Mouse (Mus musculus): ENCODE data around the gene Duoxa2. TPM values are rescaled to one million over a fixed set of nuclear protein-coding genes. Genes with fewer than 3 reads are reported as not detected.

Duoxa2 gene
- not detected in 2 replicates for polyA plus RNA-seq (2011; ENCODE audit: insufficient read length, low read depth, missing spikeins)

DNA sequence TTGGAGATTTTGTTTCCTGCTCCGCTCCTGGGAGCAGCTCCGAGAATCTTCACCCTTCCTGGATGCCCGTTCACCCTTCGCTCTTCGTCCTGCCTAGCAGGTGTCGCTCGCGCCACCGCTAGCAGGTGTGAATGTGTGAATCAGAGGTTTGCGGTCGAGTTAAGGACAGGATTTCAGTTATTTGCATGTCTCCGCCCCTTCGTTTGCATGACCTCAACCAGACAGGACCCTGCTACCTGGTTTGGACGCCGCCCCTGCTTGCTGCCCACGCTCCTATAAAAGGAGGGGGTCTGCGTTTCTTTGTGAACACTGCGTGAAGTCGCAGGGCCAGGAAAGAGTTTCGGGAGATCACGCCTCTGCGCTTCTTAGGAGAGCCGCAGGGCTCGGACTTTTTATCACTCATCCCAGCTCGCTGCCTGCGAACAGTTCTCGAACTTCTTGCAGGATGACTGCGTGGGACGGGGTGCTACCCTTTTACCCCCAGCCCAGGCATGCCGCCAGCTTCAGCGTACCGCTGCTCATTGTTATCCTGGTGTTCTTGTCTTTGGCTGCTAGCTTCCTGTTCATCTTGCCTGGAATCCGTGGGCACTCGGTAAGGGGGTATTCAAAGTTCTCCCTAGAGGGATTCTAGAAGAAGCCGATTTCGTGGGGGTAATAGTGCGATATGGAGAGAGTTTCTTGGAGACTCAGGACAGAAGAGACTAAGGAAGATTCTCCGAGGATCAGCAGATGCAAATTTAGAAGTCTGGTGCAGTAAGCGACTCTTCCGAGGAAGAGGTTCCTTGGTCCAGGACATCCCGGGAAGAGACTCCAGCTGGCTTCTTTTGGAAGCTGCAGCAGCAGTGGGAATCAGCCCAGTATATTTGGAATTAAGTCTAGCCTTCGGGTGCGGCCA lies at the start of gene Duoxa2:
TSS of gene Duoxa2 (plus strand) at position 305 of the 895 bp plus-strand sequence.
- Histone ChIP-seq H3K27ac (ENCODE audit: insufficient read depth, low read length) (no peak within 1 kb of the TSS), H3K4me1 (ENCODE audit: control insufficient read depth, insufficient read depth, low read length) (0 out of 2 replicates have a peak, but pooled peaks cover 2% of the 10 kb centered on the region), H3K4me3 (ENCODE audit: insufficient read depth, low read length) (peak within 1 kb of the TSS; percentile 4; the same call in 1 of the 2 replicates)
- TF ChIP-seq CTCF (IDR thresholded peaks at IDR 0.05; ENCODE audit: borderline replicate concordance, insufficient read depth, low read length), result no peak
- no peak for TF ChIP-seq POLR2A (IDR thresholded peaks at IDR 0.05; ENCODE audit: low read depth, low read length)

DNA sequence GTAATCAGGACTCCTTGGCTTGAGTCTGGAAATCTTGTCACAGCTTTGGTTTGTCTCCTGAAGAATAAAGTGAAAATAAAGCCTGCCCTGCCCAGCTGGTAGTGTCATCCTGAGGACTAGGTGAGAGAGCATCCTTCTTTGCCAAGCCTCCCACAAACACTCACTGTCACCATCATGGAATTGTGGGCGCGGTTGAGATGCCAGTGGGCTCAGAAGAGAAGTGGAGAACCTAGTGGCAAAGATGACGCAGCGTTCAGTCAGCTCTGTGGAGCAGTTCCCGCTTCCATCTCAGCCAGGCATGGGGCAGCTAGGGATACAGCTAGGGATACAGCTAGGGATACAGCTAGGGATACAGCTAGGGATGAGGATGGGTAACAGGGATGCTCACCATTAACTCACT lies 42.7 kb upstream of the Duoxa2 start:
- Histone ChIP-seq H3K4me3 (ENCODE audit: insufficient read depth, low read length) (no peak overlapping the region), H3K27ac (ENCODE audit: insufficient read depth, low read length) (no peak overlapping the region), H3K4me1 (ENCODE audit: control insufficient read depth, insufficient read depth, low read length) (no peaks in the 10 kb centered on the region)
- TF ChIP-seq CTCF (IDR thresholded peaks at IDR 0.05; ENCODE audit: borderline replicate concordance, insufficient read depth, low read length) (no peak), POLR2A (IDR thresholded peaks at IDR 0.05; ENCODE audit: low read depth, low read length) (no peak)

DNA sequence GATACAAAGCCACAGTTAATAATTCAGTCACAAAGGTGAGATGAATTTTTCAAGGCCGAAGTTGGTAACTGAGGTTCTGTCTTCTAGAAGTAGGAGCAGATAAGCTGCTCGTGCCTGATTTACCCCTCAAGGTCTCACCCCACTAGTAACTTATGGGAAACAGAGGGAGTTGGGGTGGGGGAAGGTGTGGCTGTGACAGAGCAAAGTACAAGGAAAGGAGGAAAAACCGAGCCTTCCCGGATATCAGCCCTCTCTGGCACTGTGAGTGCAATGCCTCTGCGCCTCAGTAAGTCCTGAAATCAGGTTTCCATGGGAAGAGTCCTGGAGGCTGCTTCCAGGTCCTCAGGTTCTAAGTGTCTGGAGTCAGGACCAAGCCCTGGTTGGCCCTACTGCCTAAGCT lies 38.0 kb upstream of the Duoxa2 start:
- Histone ChIP-seq H3K27ac (ENCODE audit: insufficient read depth, low read length) (no peak overlapping the region), H3K4me1 (ENCODE audit: control insufficient read depth, insufficient read depth, low read length) (no peaks in the 10 kb centered on the region), H3K4me3 (ENCODE audit: insufficient read depth, low read length) (no peak overlapping the region)
- TF ChIP-seq POLR2A (IDR thresholded peaks at IDR 0.05; ENCODE audit: low read depth, low read length) (no peak), CTCF (IDR thresholded peaks at IDR 0.05; ENCODE audit: borderline replicate concordance, insufficient read depth, low read length) (no peak)

DNA sequence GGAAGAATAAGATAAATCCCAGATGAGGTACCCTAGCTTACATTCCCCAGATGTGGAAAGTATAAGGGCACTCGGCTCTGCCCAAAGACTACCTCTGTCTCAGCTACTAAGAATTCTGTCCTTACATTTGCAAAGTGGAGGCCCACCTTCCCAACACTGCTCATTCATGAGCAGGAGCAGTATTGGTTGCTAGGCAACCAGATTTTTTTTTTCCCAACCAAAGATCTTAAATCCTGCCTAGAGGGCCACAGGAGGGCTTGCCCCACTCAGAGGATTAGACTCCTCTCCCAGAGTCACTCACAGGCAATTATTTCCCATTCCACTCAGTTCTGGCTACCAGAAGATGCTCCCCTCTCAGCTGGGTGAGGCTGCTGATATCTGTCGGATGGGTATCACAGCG lies 34.0 kb upstream of the Duoxa2 start:
- Histone ChIP-seq H3K4me3 (ENCODE audit: insufficient read depth, low read length) (no peak overlapping the region), H3K4me1 (ENCODE audit: control insufficient read depth, insufficient read depth, low read length) (no peaks in the 10 kb centered on the region), H3K27ac (ENCODE audit: insufficient read depth, low read length) (no peak overlapping the region)
- TF ChIP-seq CTCF (IDR thresholded peaks at IDR 0.05; ENCODE audit: borderline replicate concordance, insufficient read depth, low read length) (no peak), POLR2A (IDR thresholded peaks at IDR 0.05; ENCODE audit: low read depth, low read length) (no peak)

DNA sequence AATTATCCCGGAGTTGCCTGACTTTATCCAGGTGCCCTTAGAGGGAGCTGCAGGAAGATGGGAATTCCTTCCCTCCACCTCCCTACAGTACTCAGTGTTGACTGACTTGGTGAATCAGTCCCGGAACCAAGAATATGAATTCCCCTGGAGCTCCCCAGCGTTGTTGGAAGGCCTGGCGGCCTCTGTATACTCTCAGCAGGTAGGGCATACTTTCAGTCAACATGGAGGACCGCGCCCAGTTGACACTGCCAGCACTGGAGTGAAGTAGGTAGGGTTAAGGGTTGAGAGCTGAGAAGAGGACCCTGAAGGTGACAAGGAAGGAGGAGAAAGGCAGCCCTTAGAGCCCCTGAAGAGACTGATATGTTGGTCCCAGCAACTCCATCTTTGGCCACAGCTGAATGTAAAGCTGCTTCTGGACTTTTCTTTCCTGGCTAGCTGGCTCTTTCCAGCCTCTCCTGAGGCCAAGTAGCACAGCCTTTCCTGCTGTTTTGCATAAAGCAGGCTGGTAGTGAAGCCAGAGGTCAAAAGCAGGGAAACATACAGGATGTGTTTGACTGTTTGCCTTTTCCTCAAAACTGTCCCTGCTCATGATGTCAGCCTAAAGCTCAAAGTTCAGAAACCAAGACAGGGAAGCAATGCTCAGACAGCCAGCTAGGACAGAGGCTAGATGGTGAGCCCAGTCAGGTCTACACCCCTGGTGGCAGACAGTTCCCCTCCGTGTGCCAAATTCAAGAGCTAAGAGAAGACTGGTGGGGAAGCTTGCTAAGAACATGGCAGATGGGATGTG lies 32.1 kb upstream of the Duoxa2 start:
- Histone ChIP-seq H3K4me1 (ENCODE audit: control insufficient read depth, insufficient read depth, low read length) (no peaks in the 10 kb centered on the region), H3K4me3 (ENCODE audit: insufficient read depth, low read length) (no peak overlapping the region), H3K27ac (ENCODE audit: insufficient read depth, low read length) (no peak overlapping the region)
- TF ChIP-seq POLR2A (IDR thresholded peaks at IDR 0.05; ENCODE audit: low read depth, low read length) (no peak), CTCF (IDR thresholded peaks at IDR 0.05; ENCODE audit: borderline replicate concordance, insufficient read depth, low read length) (no peak)

DNA sequence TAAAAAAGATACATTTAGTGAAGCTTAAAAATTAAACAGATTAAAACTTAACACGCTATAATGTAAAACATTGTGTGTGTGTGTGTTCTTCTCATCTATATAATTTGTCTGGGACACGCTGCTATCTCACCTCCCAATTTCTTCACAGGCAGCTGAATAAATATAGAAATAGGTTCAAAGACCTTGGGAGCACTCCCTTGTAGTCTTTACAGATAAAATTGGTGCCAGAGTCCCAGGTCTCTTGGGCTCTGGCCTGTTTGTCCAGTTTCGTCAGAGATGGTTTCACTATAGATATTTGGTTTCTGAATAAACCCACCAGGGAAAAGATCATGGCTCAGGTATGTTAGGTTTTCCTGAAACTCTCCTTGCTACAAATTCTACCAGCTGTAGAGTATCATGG lies 19.9 kb upstream of the Duoxa2 start:
- no peak overlapping the region for H3K4me3 ChIP-seq (ENCODE audit: insufficient read depth, low read length)
- TF ChIP-seq POLR2A (IDR thresholded peaks at IDR 0.05; ENCODE audit: low read depth, low read length) (no peak), CTCF (IDR thresholded peaks at IDR 0.05; ENCODE audit: borderline replicate concordance, insufficient read depth, low read length) (no peak)
- no peak overlapping the region for H3K27ac ChIP-seq (ENCODE audit: insufficient read depth, low read length)
- H3K4me1 ChIP-seq (ENCODE audit: control insufficient read depth, insufficient read depth, low read length), result no peaks in the 10 kb centered on the region

DNA sequence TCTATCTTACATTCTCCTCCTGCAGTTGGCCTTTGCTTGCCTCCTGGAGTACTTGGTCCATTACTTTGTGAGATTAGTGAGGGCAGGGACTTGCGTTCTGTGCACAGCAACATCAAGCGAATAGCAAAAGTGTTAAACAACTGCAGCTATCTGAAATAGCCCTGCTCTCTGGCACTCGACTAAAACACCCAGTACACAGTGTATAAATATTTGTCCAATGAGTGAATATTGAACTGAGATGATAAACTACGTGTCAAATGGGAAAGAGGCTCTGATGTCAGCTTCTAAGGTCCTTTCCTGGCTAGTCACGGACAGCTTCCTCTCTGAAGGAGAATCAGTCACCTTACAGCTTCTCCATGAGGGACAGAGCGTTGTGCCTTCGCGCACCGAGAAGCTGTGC lies 14.6 kb upstream of the Duoxa2 start:
- Histone ChIP-seq H3K4me1 (ENCODE audit: control insufficient read depth, insufficient read depth, low read length) (no peaks in the 10 kb centered on the region), H3K4me3 (ENCODE audit: insufficient read depth, low read length) (no peak overlapping the region), H3K27ac (ENCODE audit: insufficient read depth, low read length) (no peak overlapping the region)
- TF ChIP-seq POLR2A (IDR thresholded peaks at IDR 0.05; ENCODE audit: low read depth, low read length), result no peak
- no peak for TF ChIP-seq CTCF (IDR thresholded peaks at IDR 0.05; ENCODE audit: borderline replicate concordance, insufficient read depth, low read length)

DNA sequence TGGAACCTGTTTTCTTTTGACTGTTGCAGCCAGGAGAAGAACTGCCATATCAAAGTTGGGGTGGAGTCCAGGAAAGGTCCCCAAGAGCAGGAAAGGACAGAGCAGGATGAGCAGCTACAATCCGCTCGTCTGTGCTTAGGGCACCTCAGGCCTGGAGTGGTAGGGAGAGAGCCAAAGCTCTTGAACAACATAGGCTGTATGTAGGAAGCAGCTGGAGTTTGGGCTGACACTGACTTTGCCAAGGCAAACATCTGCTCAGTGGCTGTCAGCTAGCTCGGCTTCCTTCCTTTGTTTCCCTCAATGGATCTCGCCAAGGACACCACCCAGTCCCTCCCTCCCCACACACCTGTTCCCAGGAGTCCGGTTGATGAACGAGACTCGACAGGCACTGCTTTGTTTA lies 12.6 kb upstream of the Duoxa2 start:
- Histone ChIP-seq H3K4me3 (ENCODE audit: insufficient read depth, low read length) (no peak overlapping the region), H3K4me1 (ENCODE audit: control insufficient read depth, insufficient read depth, low read length) (no peaks in the 10 kb centered on the region), H3K27ac (ENCODE audit: insufficient read depth, low read length) (no peak overlapping the region)
- TF ChIP-seq POLR2A (IDR thresholded peaks at IDR 0.05; ENCODE audit: low read depth, low read length) (no peak), CTCF (IDR thresholded peaks at IDR 0.05; ENCODE audit: borderline replicate concordance, insufficient read depth, low read length) (no peak)

DNA sequence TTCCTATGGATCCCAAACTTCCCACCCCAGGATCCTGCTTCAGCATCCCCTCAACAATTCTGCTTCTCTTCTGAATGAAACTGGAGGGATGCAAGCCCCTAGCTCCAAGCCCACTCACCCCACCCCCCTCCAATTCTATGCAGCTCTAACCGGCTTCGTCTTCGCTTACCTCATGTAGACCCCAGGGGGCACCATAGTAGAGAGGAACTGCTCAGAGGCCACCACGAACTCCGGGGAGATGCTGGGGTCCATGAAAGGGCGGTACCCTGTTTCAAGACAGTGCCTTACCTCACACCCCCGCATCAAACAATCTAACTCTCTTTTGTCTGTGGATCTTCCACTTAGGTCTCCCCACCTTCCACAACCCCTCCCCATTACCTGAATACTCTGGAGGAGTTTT lies 3.8 kb upstream of the Duoxa2 start:
- no peak for TF ChIP-seq CTCF (IDR thresholded peaks at IDR 0.05; ENCODE audit: borderline replicate concordance, insufficient read depth, low read length)
- TF ChIP-seq POLR2A (IDR thresholded peaks at IDR 0.05; ENCODE audit: low read depth, low read length), result no peak
- no peak overlapping the region for H3K27ac ChIP-seq (ENCODE audit: insufficient read depth, low read length)
- H3K4me3 ChIP-seq (ENCODE audit: insufficient read depth, low read length), result no peak overlapping the region
- 0 out of 2 replicates have a peak, but pooled peaks cover 2% of the 10 kb centered on the region for H3K4me1 ChIP-seq (ENCODE audit: control insufficient read depth, insufficient read depth, low read length)
